Mouse (Mus musculus) embryonic facial prominence, embryonic 14.5 days (tissue): ENCODE results near the gene B9d2. TPM values are rescaled to one million over a fixed set of nuclear protein-coding genes. Genes with fewer than 3 reads are reported as not detected.

Experiments used
- ATAC-seq: fragments of 200-750 bp; cut with Nextera tagmentation; 2 replicates; pipeline ENCODE4 v1.8.0; 2017; ENCODE audit warnings: low read depth, moderate number of reproducible peaks, moderate TSS enrichment
- DNase-seq: peaks from one replicate; pipeline ENCODE4 v3.0.0-alpha.2; 2015; ENCODE audit warnings: low spot score
- H3K27ac ChIP-seq: fragments of 300-500 bp; sonication (generic); replicated peaks from 2 replicates; pipeline ENCODE4 v1.5.1; 2014; ENCODE audit warnings: low read depth, mild to moderate bottlenecking, low read length, moderate library complexity
- H3K27me3 ChIP-seq: fragments of 300-500 bp; sonication (generic); replicated peaks from 2 replicates; pipeline ENCODE4 v1.6.1; 2014; ENCODE audit warnings: low read length; ENCODE audit not compliant: control insufficient read depth, insufficient read depth
- H3K36me3 ChIP-seq: fragments of 300-500 bp; sonication (generic); 2 replicates; pipeline ENCODE4 v1.6.1; 2014; ENCODE audit warnings: low read length, mixed read lengths; ENCODE audit not compliant: control insufficient read depth, insufficient read depth
- H3K4me1 ChIP-seq: fragments of 300-500 bp; sonication (generic); 2 replicates; pipeline ENCODE4 v1.6.1; 2014; ENCODE audit warnings: antibody characterized with exemption, low read length; ENCODE audit not compliant: control insufficient read depth, insufficient read depth
- H3K4me2 ChIP-seq: fragments of 300-500 bp; sonication (generic); 2 replicates; pipeline ENCODE4 v1.6.1; 2014; ENCODE audit warnings: low read depth, mild to moderate bottlenecking, low read length, moderate library complexity, mixed read lengths
- H3K4me3 ChIP-seq: fragments of 300-500 bp; sonication (generic); 2 replicates; pipeline ENCODE4 v1.5.1; 2014; ENCODE audit warnings: low read depth, mild to moderate bottlenecking, low read length
- H3K9ac ChIP-seq: fragments of 300-500 bp; sonication (generic); 2 replicates; pipeline ENCODE4 v1.6.1; 2014; ENCODE audit warnings: low read depth, mild to moderate bottlenecking, low read length, moderate library complexity, mixed read lengths
- H3K9me3 ChIP-seq: fragments of 300-500 bp; sonication (generic); 2 replicates; pipeline ENCODE4 v1.6.1; 2016; ENCODE audit warnings: low read length; ENCODE audit not compliant: control insufficient read depth
- WGBS: fragments of 180-500 bp; shearing (Covaris S2); extraction: QIAGEN DNeasy Blood & Tissue Kit; methylation state at CpG from one replicate; pipeline ENCODE4 v1.1.7; 2014; 5-methylcytosine and 5-hydroxymethylcytosine counted together
- polyA plus RNA-seq: library from polyadenylated mRNA; unstranded; fragments of >200 nt; fragmentation: Nextera tagmentation; extraction: Ambion mirVana; gene quantifications from 2 replicates; pipeline ENCODE4 v1.2.1, GENCODE M21; 2014

Gene B9d2
- polyA plus RNA-seq, 1 experiment from 2014 or later: 25.1 TPM

DNA sequence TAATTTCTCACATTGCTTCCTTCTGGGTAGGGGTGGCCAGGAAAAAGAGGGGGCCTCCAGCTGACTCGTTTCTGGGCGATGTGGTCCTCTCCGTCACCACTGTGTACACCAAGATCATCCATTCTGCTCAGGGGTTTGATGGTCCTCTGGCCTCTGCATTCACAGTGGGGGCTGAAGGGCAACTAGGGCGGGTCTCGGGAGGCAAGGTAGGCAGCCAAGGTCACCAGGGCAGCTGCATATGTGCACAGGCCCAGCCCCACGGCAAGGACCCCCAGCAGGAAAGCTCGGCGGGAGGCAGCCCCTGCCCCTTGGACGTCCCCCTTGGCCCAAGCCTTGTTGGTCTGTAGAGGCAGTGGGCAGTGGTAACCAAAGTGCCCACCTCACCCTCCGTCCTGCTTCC lies 11.4 kb upstream of the B9d2 start:
- Histone ChIP-seq H3K27me3 (peaks cover 12% of the 10 kb centered on the region), H3K9ac (no peak overlapping the region), H3K36me3 (peaks cover 27% of the 10 kb centered on the region), H3K27ac (no peak overlapping the region), H3K9me3 (no peaks in the 10 kb centered on the region), H3K4me1 (no peaks in the 10 kb centered on the region), H3K4me3 (no peak overlapping the region), H3K4me2 (no peak overlapping the region)
- ATAC-seq (no peak), DNase-seq (no peak)
- 91% methylated on average over 6 of the region's 10 CpGs for WGBS

DNA sequence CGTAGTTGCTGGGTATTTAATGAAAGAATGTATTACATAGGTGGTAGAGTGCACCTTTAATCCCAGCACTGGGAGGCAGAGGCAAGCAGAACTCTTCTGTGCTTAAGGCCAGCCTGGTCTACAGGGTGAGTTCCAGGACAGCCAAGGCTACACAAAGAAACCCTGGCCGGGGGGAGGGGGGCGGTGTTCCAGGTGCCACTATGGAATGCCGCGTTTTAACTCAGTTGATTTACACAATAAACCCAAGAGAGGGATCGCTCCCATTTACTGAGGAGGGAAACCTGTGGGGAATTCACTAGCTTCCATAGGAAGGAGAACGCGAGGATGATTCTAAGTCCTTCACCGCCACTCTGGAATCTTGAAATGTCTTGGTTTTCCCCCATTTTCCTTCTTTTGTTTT lies 10.9 kb upstream of the B9d2 start:
- H3K9me3 ChIP-seq: no peaks in the 10 kb centered on the region
- H3K27me3 ChIP-seq: peaks cover 17% of the 10 kb centered on the region
- no peak overlapping the region for H3K4me2 ChIP-seq
- no peak overlapping the region for H3K27ac ChIP-seq
- 76% methylated on average over 9 of the region's 9 CpGs for WGBS
- no peaks in the 10 kb centered on the region for H3K4me1 ChIP-seq
- ATAC-seq (no peak), DNase-seq (no peak)
- H3K4me3 ChIP-seq: no peak overlapping the region
- H3K9ac ChIP-seq: no peak overlapping the region
- peaks cover 22% of the 10 kb centered on the region for H3K36me3 ChIP-seq

DNA sequence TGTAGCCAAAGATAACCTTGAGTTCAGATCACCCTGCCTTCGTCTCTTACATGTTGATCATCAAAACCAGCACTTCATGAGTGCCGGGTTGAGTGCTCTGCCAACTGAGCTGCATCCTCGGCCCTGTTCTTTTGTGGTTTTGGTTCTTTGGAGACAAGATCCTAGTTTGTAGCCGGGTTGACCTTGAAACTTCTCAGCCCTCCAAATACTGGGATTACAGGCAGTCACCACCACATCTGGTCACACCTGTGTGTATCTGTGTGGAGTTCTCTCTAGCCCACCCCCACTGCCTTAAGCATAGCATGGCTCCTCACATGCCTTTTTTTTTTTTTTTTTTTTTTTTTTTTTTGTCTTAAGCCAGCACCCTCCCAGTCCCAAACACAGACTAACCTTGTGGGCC lies 10.5 kb upstream of the B9d2 start:
- H3K27me3 ChIP-seq: peaks cover 22% of the 10 kb centered on the region
- DNase-seq: no peak
- WGBS: 87% methylated on average over 4 of the region's 4 CpGs
- no peak overlapping the region for H3K4me3 ChIP-seq
- peaks cover 18% of the 10 kb centered on the region for H3K36me3 ChIP-seq
- no peak for ATAC-seq
- no peak overlapping the region for H3K4me2 ChIP-seq
- H3K9me3 ChIP-seq: no peaks in the 10 kb centered on the region
- no peak overlapping the region for H3K27ac ChIP-seq
- no peaks in the 10 kb centered on the region for H3K4me1 ChIP-seq
- H3K9ac ChIP-seq: no peak overlapping the region

DNA sequence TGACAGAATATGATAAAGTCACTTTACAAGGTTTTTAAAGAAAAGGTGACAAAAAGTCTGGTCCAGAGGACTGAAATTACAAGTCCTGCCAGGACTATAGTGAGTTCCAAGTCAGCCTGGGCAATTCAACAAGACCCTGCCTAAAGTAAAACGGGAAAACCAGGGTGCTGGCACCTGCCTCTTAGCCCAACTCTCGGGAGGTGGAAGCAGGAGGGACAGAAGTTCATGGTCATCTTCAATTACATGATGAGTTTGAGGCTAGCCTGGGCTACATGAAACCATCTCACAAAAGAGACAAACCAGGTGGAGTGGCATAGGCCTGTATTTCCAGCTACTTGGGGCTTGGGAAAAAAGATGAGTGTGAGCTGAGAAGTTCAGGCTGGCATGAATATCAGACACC lies 8.9 kb upstream of the B9d2 start:
- peaks cover 16% of the 10 kb centered on the region; the same call in 1 of the 2 replicates for H3K36me3 ChIP-seq
- DNase-seq: no peak
- H3K27me3 ChIP-seq: peaks cover 34% of the 10 kb centered on the region
- no peak for ATAC-seq
- peaks cover 4% of the 10 kb centered on the region; the same call in 1 of the 2 replicates for H3K4me1 ChIP-seq
- WGBS: 79% methylated on average over 2 of the region's 2 CpGs
- no peaks in the 10 kb centered on the region for H3K9me3 ChIP-seq
- no peak overlapping the region for H3K4me3 ChIP-seq
- H3K4me2 ChIP-seq: no peak overlapping the region
- no peak overlapping the region for H3K9ac ChIP-seq
- no peak overlapping the region for H3K27ac ChIP-seq

DNA sequence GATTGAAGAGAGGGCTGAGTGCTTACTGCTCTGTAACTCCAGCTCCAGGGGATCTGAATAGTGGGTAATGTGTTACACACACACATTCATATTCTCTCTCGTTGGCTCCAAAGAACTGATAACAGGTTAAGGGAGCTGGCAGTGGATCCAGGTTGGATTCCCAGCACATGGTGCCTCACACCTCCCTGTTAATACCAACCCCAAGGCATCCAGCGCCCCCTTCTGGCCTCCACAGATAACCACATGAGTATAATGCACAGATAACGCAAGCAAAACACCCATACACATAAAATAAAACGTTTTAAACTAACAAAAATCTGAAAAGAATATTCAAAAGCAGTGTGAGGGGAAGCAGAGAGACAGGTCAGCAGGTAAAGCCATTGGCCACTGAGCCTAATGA lies 8.1 kb upstream of the B9d2 start:
- no peak overlapping the region for H3K4me2 ChIP-seq
- H3K9ac ChIP-seq: no peak overlapping the region
- peaks cover 4% of the 10 kb centered on the region; the same call in 1 of the 2 replicates for H3K4me1 ChIP-seq
- ATAC-seq: no peak
- H3K9me3 ChIP-seq: no peaks in the 10 kb centered on the region
- peaks cover 36% of the 10 kb centered on the region for H3K27me3 ChIP-seq
- H3K27ac ChIP-seq: no peak overlapping the region
- WGBS: 51% methylated on average over 4 of the region's 4 CpGs
- no peak for DNase-seq
- H3K4me3 ChIP-seq: no peak overlapping the region
- H3K36me3 ChIP-seq: peaks cover 16% of the 10 kb centered on the region; the same call in 1 of the 2 replicates

DNA sequence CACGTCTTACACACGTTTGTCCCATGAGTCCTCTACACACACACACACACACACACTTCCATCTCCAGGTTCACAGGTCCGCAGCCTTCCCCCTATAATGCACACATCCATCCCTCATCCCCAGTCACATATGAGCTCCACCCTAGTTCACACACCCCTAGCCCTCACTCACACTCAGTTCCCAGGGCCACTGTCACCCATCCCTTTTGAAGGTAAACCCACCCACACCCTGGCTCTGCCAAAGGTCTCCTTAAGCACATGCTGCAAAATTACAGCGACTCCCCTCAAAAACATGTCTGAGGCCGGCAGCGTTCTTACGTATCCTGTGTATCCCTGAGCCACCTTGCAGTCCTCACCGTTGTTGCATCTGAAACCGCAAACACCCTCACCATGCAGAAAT lies 6.3 kb upstream of the B9d2 start:
- Histone ChIP-seq H3K4me3 (peak overlapping the region; percentile 28), H3K27ac (no peak overlapping the region), H3K27me3 (peaks cover 36% of the 10 kb centered on the region), H3K9me3 (no peaks in the 10 kb centered on the region), H3K9ac (no peak overlapping the region), H3K4me1 (peaks cover 4% of the 10 kb centered on the region; the same call in 1 of the 2 replicates), H3K36me3 (peaks cover under 1% of the 10 kb centered on the region; the same call in 1 of the 2 replicates), H3K4me2 (peak overlapping the region; percentile 49; the same call in 1 of the 2 replicates)
- 24% methylated on average over 9 of the region's 9 CpGs for WGBS
- ATAC-seq: no peak
- no peak for DNase-seq

DNA sequence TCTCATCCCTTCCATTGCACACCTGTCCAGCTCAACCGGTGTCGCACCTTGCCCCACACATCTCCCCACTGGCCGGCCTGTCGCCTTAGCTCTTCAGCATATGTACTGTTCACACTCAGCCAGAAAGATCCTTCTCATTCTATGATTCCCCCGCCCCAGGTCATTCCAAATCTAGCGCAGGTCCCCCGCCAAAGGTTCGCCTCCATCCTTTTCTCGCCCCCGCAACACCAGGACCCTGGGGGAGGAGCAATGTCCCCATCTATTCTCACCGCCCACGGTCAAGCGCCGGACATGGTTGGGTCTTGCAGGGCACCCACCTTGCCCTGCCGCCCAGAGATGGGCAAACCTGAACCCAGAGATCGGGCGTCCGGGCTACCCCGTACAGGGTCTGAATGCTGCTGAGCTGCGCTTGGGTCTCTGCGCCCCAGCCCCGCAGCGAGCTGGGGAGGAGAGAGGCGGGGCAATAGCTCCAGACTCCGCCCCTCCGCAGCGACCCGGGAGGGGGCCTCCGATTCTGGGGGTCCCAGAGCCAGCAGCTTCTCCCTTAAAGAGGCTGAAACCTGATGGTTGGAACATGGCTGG lies 5.8 kb upstream of the B9d2 start, which contains the start of gene Tmem91:
Gene Tmem91, minus strand, starts transcription at position 448 of the 582 bp plus-strand sequence.
- Histone ChIP-seq H3K27me3 (peaks cover 36% of the 10 kb centered on the region), H3K36me3 (no peaks in the 10 kb centered on the region), H3K9ac (peak within 1 kb of the TSS; percentile 32), H3K4me3 (peak within 1 kb of the TSS; percentile 28), H3K9me3 (no peaks in the 10 kb centered on the region), H3K4me1 (peaks cover 4% of the 10 kb centered on the region; the same call in 1 of the 2 replicates), H3K4me2 (peak within 1 kb of the TSS; percentile 49), H3K27ac (no peak within 1 kb of the TSS)
- peak; percentile 35; the same call in 1 of the 2 replicates for ATAC-seq
- DNase-seq: no peak
- WGBS: 2% methylated on average over 24 of the region's 29 CpGs

DNA sequence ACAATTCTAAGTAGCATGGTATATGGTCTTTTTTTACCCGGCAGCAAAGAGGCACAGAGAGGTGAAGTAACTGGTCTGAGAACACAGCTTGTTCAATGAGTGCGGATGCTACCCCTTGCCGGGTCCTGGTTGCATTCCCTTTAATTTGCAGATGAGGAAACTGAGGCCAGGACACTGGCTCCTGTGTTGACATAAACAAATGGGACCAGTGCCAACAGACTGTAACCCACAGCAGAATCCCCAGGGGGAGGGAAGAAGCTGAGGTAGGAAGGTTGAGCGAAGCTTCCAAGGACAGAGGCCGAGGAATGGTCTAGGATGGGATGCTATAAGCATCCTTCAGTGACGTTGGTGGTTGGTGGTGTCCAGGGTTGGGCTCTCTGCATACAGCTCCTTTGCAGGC lies 5.2 kb upstream of the B9d2 start:
- H3K4me3 ChIP-seq: 0 out of 2 replicates have a peak overlapping the region, but pooled peaks have one; percentile 28
- peaks cover 10% of the 10 kb centered on the region; the same call in 1 of the 2 replicates for H3K4me1 ChIP-seq
- ATAC-seq (no peak), DNase-seq (no peak)
- H3K27ac ChIP-seq: no peak overlapping the region
- H3K27me3 ChIP-seq: peaks cover 36% of the 10 kb centered on the region
- 41% methylated on average over 6 of the region's 6 CpGs for WGBS
- H3K36me3 ChIP-seq: no peaks in the 10 kb centered on the region
- no peaks in the 10 kb centered on the region for H3K9me3 ChIP-seq
- peak overlapping the region; percentile 49; the same call in 1 of the 2 replicates for H3K4me2 ChIP-seq
- H3K9ac ChIP-seq: no peak overlapping the region; the same call in 1 of the 2 replicates
